Mouse (Mus musculus) monocyte, adult 5-6 weeks (primary cell): ENCODE data around the gene Wdr89. TPM values are rescaled to one million over a fixed set of nuclear protein-coding genes. Genes with fewer than 3 reads are reported as not detected.
A peak's percentile ranks its signal among the peaks of the same experiment; 100 is the strongest.
"Not testable (repeated sequence)": the region's sequence is repeated elsewhere in the genome, so short reads cannot be mapped to it uniquely, and the experiment has no call there.

Experiments
- ATAC-seq: fragments of 153-309, 156-312 bp; replicated peaks from 2 replicates; pipeline ENCODE4 v1.8.0; 2017; ENCODE audit warnings: mild to moderate bottlenecking; ENCODE audit not compliant: low TSS enrichment, insufficient number of reproducible peaks, severe bottlenecking, poor library complexity, low FRiP score
- total RNA-seq: library from RNA; stranded (forward); fragments of 200-1000, 200-491, 200-594 nt; gene quantifications from 3 replicates; pipeline ENCODE4 v1.2.3, GENCODE M21; 2017

Wdr89 gene
- 11.4 to 18.1 TPM (median 16.3 TPM) in 3 replicates for total RNA-seq

DNA sequence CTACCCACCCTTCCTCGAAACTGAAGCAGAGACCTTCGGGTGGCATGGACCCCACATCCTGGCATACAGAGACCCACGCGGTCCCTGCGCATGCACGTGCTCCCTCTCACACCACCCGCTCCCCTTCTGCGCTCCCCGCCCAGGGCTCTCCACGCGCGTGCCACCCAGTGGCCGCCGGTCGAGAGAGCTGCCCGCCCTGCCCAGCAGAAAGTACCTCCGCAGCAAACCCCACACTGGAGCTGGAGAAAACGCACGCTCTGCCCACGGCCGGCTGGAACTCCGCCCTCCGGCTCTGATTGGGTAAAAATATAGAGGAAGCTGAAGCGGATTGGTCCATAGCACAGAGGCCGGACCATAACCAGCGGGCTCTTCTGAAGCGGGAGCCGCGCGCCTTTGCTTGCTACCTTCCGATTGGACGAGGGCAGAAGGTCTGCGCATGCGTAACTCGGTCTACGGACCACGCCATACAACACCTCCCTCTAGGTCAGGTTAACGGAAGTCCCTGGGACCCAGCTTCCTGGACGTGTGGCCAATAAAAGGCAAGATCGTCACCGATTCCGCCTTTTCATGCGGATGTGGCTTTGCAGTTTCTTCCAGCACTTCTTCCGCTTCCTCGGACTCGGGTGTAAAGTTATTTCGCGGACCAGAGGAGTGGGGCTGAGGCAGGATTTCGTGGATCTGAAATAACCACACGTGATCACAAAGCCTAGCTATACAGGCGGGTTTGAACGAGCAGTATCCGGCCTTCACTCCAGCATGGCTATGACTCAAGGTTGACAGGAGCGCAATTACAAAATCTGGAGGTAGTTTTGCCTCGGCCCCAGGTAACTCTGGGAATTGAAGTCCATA lies at the start of gene Wdr89:
Wdr89 (minus strand) TSS at position 280 of the 849 bp plus-strand sequence.
- ATAC-seq: peak; percentile 96

DNA sequence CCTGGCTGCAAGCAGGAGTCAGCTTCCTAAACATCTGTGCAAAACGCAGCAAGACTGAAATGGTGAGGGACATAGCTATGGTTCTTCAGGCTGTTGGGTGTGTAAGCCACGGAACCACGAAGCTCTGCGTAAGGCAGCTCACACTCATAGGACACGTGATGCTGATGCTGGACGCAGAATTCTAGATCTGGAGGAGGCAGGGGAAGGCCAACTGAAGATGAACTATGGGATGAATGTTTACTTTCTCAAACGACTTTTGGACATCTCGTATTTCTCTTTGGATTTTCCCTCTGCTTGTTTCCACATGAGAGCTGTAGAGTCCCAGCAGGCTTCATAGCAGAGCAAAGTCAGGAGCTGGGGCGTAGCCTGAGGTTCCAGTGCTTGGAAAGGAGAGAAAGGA lies 44.3 kb upstream of the Wdr89 start:
- no peak for ATAC-seq

DNA sequence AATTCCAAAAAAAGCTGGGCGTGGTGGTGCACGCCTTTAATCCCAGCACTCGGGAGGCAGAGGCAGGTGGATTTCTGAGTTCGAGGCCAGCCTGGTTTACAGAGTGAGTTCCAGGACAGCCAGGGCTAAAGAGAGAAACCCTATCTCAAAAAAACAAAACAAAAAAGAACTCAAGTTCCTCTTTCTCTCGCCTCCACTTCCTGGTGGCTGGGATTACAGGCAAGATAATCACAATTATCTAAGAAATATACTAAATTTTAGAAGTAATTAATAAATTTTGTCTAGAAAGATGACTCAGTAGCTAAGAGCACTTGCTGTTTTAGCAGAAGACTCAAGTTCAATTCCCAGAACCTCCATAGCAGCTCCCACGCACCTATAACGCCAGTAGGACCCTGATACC lies 43.6 kb upstream of the Wdr89 start:
- not testable (repeated sequence) for ATAC-seq

DNA sequence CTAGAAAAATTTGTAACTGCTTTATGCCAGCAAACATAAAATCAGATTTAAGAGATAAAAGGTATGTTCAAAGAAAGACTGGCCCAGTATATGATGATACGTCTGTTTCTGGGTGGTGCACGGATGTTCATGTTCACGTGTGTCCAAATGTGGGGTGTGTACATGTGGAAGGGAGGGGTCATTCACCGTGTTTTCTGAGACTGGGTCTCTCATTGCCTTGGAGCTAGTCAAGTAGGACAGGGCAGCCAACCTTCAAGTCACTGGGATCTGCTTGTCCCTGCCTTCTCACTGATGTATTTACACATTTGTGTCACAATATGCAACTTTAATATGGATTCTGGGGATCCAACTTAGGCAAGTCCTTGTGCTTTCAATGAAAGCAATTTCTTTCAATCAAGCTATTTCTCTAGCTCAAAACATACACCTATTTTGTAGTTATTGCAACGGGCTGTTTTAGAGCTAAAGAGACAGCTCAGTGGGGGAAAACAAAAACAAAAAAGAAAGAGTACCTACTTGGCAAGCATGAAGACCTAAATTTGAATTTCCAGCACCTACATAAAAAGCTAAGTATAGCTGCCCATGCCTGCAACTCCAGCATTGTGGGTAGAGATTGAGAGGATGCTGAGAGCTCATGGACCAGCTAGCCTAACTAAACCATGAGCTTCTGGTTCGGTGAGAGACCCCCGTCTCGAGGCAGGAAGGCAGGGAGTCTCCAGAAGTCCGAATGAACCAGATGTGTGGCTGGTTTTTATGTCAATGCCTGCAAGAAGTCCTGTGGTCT lies 41.4 kb upstream of the Wdr89 start:
- ATAC-seq: no peak

DNA sequence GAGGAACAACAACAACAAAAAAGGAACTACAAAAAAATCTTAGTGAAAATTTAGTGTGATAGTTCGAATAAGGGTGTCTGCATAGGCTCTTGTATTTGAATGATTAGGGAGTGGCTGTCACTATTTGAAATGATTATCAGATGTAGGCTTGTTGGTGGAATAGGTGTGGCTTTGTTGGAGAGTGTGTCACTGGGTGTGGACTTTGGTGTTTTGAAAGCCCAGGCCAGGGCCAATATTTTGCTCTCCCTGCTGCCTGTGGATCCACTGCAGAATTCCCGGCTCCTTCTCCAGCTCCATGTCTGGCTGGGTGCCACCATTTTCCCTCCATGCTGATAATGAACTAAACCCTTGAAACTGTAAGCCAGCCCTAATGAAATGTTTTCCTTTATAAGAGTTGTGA lies 40.2 kb upstream of the Wdr89 start:
- no peak for ATAC-seq

DNA sequence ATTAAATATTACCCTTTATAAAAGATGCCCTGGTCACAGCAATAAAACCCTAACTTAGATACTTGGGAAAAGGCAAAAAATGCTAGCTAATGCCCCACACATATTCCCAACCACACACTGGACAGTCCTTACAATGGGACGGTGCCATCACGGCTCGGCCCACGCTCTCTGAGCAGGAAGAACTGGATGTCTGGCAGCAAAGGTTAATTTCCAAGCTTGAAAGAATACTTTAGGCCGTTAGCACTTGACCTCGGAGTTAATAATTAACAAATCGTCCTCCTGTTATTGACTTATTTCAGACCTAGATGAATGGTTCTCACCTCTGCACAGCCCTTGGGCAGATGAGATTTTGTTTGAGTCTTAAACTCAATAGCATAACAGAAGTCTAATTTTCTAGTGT lies 37.3 kb upstream of the Wdr89 start:
- no peak for ATAC-seq

DNA sequence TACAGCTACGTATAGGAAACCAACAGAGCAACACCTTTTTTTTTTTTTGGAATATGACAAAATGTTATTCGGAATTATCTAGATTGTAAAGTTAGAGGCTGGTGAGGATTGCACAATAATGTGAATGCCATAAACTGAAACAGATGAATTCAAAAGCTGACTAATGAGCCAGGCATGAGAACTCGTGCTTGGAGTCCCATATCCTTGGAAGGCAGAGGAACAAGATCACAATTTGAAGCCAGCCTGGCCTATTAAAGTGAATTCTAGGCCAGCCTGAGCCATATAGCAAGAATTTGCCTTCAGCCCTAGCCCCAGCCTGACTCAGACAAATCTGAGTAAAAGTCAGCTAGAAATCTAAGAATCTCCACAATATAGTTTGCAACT lies 33.4 kb upstream of the Wdr89 start:
- ATAC-seq: no peak

DNA sequence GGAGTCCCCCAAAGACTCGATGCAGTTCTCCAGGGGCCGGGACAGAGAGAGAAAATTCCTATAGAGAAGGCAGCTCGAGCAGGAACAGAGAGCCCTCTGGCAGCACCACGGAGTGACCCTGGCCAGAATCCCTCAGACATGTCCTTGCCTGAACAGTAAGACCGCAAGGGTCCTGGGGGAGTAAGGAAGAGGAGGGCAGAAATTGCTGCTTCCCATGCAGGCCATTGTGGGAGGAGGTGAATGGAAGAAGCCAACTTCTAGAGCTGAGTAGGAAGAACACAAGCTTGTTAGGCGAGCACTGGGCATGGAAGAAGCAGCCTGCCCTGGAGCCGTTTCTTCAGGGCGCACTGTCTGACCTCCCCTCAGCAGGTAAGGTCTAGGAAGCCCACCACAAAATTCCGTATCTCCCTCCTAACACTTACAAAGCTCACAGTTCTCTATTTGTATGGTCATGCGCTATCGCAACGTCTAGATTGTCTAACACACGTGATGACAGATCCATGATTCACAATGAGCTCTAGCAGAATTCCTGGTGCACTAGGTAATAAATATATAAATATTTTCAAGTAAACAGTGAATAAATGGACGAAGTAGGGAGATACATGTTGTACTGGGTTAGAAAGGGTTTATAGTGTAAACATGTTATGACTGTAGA lies 32.9 kb upstream of the Wdr89 start:
- ATAC-seq: no peak

DNA sequence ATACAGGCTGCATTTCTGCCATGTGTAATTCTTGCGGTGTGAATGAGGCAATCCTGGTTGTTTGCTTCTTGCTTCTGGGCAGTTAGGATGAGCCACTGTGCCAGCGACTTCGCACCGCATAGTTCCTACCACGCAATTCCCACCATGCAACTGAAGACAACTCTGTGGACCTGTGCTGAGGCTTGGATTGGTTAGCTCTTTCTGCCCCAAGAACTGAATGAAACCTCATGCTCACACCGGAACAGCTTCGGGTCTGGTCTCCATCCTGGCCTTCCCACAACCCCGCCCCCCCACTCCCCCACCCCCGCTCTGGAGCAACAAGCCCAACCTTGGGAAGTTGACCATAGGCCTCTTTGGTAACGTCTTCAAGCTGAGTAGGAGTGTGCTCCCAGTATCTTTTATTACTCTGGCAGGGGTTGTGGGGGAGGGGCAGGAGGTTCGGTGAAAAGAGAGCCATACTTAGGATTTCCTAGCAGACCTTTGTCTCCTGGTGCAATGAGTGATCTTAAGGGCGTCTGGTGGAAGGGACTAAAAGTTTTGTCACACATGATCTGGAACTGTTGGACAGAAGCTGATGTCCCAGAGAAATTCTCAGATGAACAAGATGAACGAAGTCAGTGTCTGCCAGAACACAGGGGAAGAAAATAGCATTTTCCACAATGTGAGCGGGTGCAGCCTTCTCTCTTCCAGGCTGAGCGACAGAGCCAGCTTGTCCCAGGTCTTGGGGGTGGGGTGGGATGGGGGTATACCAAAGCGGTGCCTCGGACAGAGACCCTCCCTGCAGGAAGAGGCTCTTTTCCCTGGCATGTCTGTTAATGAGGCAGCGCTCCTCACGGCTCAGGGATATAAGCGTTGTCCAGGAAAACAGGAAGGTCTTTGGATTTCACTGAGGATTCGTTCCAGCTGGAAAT lies 32.1 kb upstream of the Wdr89 start:
- ATAC-seq: 0 out of 2 replicates have a peak, but pooled peaks have one; percentile 17

DNA sequence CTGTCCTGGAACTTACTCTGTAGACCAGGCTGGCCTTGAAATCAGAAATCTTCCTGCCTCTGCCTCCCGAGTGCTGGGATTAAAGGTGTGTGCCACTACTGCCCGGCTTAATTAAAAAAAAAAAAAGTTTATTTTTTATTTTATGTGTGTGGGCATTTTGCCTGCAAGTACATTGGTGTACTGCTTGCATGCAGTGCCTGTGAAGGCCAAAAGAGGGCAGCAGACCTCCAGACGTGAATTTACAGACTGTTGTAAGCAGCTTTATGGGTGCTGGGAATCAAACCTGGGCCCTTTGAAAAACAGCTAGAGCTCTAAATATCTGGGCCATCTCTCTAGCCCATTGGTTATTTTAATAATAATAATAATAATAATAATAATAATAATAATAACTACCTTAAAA lies 29.4 kb upstream of the Wdr89 start:
- no peak for ATAC-seq

DNA sequence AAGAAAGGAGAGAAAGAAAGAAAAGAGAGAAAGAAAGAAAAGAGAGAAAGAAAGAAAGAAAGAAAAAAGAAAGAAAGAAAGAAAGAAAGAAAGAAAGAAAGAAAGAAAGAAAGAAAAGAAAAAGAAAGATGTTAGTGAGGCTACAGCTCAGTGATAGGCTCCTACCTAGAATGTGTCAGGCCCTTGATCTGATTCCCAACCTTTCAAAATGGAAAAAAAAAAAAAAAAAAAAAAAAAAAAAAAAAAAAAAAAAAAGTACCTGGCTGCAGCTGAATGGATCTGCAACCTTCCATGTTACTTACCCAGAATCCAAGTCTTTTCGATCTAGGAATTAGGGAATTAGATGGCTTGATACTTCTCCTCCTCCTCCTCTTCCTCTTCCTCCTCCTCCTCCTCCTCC lies 26.5 kb upstream of the Wdr89 start:
- ATAC-seq: not testable (repeated sequence)

DNA sequence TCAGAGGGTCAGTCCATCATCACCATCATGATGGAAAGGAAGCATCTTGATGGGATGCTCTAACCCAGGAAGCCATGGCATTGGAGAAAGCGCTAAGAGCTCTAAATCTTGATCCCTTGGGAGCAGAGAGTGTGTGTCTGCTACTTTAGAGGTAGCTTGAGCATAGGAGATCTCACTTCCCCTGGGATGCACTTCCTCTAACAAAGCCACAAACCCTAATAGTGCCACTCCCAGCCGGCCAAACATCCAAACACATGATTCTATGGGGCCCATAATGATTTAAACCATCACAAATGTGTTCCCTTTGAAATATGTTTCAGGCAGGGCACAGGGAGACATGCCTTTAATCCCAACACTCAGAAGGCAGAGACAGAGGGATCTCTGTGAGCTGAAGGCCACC lies 19.7 kb upstream of the Wdr89 start:
- ATAC-seq: peak; percentile 66

DNA sequence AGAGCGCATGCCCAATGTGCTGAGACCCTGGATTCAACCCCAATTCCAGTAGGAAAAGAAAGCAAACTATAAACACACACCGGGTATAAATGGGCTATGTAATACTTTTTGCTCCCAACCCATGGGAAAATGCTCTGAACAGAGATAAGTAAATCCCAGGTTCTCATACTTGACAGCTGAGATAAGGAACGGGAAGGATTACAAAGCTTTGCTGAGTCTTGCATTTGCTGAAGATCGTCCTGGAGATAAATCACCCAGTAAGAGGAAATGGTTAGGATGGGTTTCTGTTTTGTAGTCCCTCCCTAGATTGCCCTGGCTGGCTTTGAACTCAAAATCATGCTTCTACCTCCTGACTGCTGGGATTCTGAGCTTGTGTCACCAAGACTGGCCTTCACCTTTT lies 18.0 kb upstream of the Wdr89 start:
- ATAC-seq: peak; percentile 58

DNA sequence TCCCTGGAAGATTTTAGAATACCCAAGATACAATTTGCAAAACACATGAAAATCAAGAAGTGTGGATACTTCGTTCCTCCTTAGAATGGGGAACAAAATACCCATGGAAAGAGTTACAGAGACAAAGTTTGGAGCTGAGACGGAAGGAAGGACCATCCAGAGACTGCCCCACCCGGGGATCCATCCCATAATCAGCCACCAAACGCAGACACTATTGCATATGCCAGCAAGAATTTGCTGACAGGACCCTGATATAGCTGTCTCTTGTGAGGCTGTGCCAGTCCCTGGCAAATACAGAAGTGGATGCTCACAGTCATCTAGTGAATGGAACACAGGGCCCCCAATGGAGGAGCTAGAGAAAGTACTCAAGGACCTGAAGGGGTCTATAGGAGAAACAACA lies 14.7 kb upstream of the Wdr89 start:
- ATAC-seq: not testable (repeated sequence)

DNA sequence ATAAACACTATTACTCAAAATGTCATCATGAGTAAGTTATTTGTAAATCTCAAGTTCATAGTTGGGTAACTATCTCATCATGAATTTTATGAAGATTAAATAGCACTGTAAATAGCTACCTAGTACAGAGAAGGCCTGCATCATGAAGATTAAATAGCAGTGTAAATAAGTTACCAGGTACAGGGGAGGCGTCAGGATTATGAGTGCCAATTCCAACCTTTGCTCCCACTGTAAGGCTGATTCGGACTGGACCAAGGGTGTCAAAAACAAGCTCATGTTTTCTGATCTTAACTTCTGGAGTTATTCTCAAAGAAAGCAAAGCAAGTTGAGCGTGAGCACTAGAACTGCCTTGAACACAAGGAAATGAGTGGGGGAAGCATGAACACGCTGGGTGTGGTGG lies 14.3 kb upstream of the Wdr89 start:
- no peak for ATAC-seq

DNA sequence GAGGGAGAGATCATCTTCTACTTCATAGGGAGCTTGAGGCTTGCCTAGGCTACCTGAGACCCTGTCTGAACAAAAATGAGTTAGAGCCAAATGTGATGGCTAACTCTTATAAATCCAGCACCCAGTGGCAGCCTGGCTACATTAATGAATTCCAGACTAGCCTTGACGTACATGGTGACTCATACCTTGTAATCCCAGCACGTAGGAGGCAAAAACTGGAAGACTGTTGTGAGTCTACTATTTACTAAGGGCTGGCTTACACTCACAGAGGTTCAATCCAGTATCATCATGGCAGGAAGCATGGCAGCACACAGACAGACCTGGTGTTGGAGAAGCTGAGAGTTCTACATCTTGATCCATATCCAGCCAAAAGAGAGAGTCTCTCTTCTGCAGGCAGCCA lies 13.5 kb upstream of the Wdr89 start:
- ATAC-seq: no peak

DNA sequence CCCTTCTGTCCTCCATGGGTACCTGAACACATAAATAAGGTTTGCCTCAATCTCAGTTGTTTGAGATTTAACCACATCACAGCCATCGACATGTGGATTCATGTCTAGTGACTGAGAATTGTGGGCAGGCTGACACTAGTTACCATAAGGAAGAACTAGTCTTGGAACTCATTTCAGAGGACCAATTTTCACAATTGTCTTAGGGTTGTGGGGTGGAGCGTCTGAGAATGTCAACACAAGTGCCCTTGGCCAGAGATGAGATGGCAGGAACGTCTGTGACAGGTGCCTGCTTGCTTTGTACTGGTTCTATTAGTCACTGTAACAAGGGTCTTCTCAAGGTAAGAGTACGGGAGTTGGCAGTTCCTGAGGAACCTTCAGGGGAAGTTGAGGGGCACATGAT lies 11.8 kb upstream of the Wdr89 start:
- ATAC-seq: no peak

DNA sequence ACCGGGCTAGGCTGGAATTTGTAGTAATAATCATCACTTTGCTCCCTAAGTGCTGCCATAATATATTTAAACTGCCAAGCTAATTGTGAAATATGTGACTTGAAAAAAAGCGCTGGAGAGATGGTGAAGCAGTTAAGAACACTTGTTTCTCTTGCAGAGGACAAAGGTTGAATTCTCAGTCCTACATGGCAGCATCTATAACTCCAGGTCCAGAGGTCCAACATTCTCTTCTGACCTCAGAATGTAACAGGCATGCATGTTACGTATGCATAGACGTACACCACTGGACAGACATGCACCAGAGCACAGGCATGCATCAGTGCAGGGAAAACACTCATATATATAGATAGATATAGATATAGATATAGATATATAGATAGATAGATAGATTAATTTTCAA lies 9.1 kb upstream of the Wdr89 start:
- no peak for ATAC-seq

DNA sequence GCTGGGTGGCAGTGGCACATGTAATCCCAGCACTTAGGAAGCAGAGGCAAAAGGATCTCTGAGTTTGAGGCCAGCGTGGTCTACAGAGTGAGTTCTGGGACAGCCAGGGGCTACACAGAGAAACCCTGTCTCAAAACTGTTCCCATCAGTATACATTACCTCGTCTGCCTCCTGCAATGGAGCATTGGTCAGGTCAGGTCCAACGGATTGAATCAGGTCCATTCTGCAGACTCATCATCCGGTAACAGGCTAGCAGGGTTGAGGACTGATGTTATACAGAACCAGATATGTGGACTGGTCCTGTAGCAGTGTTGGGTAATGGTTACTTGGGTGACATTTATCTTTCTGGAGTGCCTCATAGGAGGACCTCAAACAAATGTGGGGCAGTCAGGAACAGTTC lies 3.3 kb upstream of the Wdr89 start:
- no peak for ATAC-seq
